Mouse (Mus musculus): ENCODE data around the gene Tnfrsf21. TPM values are rescaled to one million over a fixed set of nuclear protein-coding genes. Genes with fewer than 3 reads are reported as not detected.

Tnfrsf21 gene
- total RNA-seq, 2 experiments from 2014 or later: 79.0 to 82.4 TPM

GRCm38 (mm10) chr17:43023637-43024217 is 7.4 kb downstream of the Tnfrsf21 start:
- DNase-seq (ENCODE audit: low spot score in 2 of 2): no peak

DNA sequence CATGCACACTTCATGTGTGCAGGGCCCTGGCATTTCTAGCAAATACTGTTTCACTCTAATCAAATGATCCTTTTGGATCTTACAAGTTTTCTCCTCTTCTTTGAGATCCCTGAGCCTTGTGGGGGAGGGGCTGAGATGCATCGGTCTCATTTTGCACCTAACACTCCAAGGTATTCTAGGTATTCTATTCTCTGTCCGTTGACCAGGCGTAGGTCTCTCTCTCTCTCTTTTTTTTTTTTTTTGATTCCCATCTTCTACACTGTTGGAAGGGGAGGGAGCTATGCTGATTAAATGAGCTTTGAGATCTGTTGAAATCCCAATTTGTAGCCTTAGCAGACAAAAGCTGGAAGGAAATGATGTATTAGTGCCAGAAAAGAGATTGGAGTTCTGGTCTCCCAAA is 8.2 kb downstream of the Tnfrsf21 start:
- no peak for DNase-seq (ENCODE audit: low spot score in 2 of 2)

GRCm38 (mm10) chr17:43025048-43025447 is 8.7 kb downstream of the Tnfrsf21 start:
- no peak for DNase-seq (ENCODE audit: low spot score in 2 of 2)

GRCm38 (mm10) chr17:43025819-43026593 is 9.7 kb downstream of the Tnfrsf21 start:
- no peak for DNase-seq (ENCODE audit: low spot score in 2 of 2)

DNA sequence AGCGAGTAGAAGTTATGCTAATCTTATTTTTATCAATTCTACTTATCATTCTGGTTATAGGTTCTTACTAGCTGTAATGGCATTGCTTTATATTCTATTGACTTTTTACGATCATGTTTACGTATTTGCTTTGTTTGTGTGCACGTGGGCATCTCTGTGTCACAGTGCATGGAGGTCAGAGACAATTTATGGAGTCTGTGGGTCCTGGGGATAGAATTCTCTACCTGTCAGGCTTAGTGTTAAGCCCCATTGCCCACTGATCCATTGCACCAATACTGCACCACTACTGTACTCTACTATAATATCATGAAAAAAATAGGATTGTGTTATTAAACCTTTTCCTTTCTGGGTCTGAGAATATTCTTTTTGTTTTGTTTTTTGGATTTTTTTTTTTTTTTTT is 10.4 kb downstream of the Tnfrsf21 start:
- DNase-seq (ENCODE audit: low spot score in 2 of 2): no peak

GRCm38 (mm10) chr17:43029546-43029945 is 13.2 kb downstream of the Tnfrsf21 start:
- no peak for DNase-seq (ENCODE audit: low spot score in 2 of 2)

GRCm38 (mm10) chr17:43030290-43030689 is 13.9 kb downstream of the Tnfrsf21 start:
- no peak for DNase-seq (ENCODE audit: low spot score in 2 of 2)

GRCm38 (mm10) chr17:43032489-43033036 is 16.2 kb downstream of the Tnfrsf21 start:
- DNase-seq (ENCODE audit: low spot score in 2 of 2): peak; percentile 39 to 53

DNA sequence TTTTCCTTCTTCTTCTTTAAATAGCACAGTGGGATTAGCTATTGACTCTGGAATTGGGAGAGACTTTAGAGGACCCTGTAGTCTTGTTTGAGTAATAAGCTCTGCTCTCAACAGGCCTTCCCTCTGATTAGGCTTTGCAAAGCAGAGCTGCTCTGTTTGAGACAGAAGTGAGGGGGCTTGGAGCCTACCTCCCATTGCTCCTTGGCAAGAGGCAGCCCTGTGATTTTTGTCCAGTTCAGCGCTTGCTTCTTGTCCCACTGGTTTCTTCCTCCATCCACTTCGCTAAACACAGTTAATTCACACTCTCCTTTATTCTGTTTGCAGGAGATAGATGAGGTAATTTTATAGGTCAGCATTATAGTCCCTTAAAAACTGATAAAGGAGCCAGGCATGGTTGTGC is 19.0 kb downstream of the Tnfrsf21 start:
- DNase-seq (ENCODE audit: low spot score in 2 of 2): no peak

- no peak for DNase-seq (ENCODE audit: low spot score in 2 of 2)
Measured at GRCm38 (mm10) chr17:43036058-43036757, 19.9 kb downstream of the Tnfrsf21 start.

- DNase-seq (ENCODE audit: low spot score in 2 of 2): no peak
Measured at GRCm38 (mm10) chr17:43040571-43040970, 24.2 kb downstream of the Tnfrsf21 start.

GRCm38 (mm10) chr17:43050619-43051018 is 34.3 kb downstream of the Tnfrsf21 start:
- no peak for DNase-seq (ENCODE audit: low spot score in 2 of 2)

DNA sequence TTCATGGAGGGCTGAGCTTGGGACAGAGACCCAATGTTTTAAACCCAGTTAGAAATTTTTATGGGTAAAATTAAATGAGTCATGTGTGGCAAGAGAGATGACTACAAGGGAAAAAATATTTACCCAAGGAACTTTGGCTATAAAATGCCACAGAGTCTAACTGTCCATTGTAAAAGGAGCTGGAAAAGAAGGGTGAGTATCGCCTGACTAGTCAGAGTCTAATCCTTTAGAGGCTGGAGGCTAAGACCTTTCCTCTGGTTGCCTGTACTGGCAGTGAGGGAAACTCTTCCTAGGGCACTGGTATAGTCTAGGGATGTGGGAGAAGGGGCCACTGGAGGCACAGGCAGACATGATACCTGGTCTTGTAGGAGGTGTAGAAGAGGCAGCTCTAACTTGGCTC is 36.4 kb downstream of the Tnfrsf21 start:
- no peak for DNase-seq (ENCODE audit: low spot score in 2 of 2)

GRCm38 (mm10) chr17:43053943-43054342 is 37.6 kb downstream of the Tnfrsf21 start:
- DNase-seq (ENCODE audit: low spot score in 2 of 2): no peak

- no peak for DNase-seq (ENCODE audit: low spot score in 2 of 2)
Measured at GRCm38 (mm10) chr17:43058277-43059025, 42.1 kb downstream of the Tnfrsf21 start.

DNA sequence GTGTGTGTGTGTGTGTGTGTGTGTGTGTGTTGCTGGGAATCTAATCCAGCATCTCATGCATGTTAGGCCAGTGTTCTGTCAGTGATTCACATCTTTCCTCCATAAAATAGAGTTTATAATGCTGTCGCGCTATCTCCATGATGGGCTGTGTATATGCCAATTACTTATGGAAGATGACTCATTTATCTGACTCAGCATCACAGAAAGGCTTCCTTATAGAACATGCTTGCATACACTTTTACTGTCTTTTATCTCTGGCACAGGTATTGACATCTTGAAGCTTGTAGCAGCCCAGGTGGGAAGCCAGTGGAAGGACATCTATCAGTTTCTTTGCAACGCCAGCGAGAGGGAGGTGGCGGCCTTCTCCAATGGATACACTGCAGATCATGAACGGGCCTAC is 48.4 kb downstream of the Tnfrsf21 start:
- no peak for DNase-seq (ENCODE audit: low spot score in 2 of 2)

DNA sequence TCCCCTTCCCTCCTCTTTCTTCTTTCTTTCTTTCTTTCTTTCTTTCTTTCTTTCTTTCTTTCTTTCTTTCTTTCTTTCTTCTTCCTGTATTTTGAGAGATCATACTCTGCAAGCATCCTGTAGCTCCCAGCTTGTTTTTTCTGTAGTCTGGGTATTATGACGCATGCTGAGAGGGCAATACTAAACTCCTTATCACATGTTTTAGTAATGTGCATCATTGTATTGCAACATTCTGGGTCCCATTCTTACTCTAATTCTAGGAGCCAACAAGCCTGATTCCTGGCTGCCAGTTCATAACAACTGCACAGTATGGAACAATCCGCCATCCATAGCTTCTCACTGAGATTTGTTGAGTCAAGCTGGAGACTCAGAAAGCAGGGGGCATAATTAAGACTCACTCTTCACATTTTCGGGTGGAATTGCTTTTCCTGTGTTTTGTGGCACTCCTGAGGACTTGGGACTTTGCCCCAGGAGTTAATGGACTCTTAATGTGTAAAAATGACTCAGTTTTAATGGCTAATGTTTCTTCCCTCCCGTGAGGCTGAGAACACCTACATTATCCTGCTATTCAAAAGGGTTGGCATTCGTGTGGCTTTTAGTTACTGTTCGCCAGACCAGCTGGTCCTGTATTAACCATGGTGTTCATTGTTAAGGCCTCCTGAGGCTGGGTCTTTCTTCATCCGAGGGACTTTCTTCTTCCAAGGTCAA is 52.6 kb downstream of the Tnfrsf21 start:
- no peak for DNase-seq (ENCODE audit: low spot score in 2 of 2)

- no peak for DNase-seq (ENCODE audit: low spot score in 2 of 2)
Measured at GRCm38 (mm10) chr17:43070946-43071345, 54.6 kb downstream of the Tnfrsf21 start.

DNA sequence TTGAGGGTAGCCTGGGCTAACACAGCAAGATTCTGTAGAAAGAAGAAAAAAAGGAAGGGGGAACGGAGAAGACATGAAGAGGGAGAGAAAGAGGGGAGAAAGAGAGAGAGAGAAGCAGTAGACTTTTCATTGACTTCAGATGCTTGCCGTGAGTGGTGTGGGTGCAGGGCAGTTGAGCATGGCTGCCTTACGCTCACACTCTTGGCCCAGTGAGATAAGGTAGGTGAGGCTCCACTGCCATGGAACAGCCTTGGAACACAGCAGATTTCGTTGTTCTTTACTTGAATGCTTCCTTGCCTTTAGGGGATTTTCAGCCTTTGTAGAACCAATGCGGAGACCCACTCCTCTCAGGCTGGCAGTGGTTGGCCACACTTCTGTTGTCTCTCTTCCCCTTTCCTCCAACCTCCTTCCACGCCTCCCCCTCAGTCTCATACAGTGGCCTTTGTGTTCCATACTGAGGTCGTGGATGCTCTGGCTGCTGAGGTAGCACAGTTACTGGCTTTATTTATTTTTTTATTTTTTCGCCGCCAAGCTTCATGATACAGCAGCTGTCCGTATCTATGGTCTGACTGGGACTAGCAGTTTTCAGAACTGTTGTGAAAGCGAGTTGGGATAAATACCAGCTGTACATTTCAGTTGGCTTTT is 55.9 kb downstream of the Tnfrsf21 start:
- DNase-seq (ENCODE audit: low spot score in 2 of 2): no peak

DNA sequence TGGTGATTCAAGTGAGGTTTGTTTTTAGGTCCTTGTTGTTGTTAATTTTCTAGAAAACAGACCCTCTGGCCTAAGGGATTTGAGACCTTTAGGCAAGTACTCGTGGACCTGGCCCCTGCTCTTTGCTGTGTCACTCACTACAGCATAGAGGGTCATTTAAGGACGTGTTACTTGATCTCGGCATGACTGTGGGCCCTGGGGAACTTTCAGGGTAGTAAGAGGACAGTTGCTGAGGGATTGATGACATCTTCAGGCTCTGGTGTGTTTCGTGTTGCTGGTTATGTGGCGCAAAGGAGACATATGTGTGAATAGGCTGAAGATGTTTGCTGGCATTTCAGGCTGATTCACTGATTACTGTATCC is 56.4 kb downstream of the Tnfrsf21 start:
- DNase-seq (ENCODE audit: low spot score in 2 of 2): no peak
